Mouse (Mus musculus) T-helper 17 cell (primary cell): ENCODE results near the gene Cnnm2.
"Not testable (repeated sequence)": the region's sequence is repeated elsewhere in the genome, so short reads cannot be mapped to it uniquely, and the experiment has no call there.

Experiments
- in situ Hi-C, 2 experiments: fragments of 300-600 bp; cut with MboI, MseI; formaldehyde crosslinking; loops; 1 replicate in 1 of 2; 2 replicates in 1 of 2; pipeline ENCODE4 v1.15.1; 2025; ENCODE audit warnings: high pct_unique_total_duplicates in 2 of 2

The Cnnm2 gene

DNA sequence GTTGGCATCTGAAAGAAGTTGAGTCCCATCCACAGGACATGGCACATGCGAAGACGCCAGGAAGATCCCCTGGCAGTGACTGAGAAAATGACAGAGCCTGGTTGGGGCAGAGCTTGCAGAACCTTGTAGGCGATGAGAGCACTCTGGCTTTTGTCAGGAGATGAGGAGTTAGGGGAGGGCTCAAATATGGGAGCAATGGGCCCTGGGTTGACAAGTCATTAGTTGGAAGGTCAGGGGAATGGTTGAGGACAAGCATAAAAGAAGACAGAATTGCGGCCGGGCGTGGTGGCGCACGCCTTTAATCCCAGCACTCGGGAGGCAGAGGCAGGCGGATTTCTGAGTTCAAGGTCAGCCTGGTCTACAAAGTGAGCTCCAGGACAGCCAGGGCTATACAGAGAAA is 1.5 kb upstream of the Cnnm2 start:
- in situ Hi-C loops = loop anchor here (5.0 kb wide), 4 partner anchors 107 to 232 kb away; no protein-coding TSS in a partner anchor

DNA sequence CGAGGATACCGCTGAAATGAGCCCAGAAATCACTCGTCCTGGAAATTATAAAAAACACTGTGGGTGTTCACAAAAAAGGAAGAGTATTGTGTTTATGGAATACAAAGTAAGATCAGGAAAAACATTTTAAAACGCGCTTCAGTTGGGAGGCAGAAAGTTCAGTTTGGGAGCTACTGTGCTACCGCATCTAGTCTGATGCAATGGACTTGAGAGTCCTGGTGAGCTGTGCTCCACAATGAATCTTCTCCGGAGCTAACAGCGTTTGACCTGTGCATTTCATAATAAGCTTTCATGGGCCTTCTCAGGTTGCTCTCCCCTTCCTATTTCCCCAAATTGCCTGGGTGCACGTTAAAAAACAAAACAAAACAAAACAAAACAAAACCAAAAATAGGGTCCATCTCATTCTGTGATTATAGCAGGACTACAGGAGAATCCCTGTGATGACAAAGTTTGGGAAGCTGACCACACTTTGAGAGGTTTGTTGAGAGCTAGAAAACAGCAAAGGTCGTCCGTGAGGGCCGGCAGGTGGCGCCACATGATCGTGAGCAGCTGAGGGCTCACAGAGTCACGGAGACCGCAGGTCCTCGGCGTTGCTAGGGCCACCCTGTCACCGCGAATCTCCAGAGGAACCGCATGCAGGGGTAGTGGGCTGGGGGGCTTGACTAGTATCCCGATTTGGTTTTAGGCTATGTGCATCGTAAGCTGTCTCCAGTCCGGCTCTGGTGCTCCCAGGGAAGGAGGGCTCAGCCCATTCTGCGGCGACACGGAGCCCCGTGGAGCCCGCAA is 828 bp upstream of the Cnnm2 start:
- in situ Hi-C loops = loop anchor here (5.0 kb wide), 4 partner anchors 107 to 232 kb away; no protein-coding TSS in a partner anchor

DNA sequence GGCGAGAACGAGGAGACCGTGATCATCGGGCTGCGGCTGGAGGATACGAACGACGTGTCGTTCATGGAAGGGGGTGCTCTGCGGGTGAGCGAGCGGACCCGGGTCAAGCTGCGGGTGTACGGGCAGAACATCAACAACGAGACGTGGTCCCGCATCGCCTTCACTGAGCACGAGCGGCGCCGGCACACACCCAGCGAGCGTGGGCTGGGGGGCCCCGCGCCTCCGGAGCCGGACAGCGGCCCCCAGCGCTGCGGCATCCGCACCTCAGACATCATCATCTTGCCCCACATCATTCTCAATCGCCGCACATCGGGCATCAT is 535 bp downstream of the Cnnm2 start:
- in situ Hi-C loops = loop anchor here (5.0 kb wide), 4 partner anchors 105 to 230 kb away; no protein-coding TSS in a partner anchor

DNA sequence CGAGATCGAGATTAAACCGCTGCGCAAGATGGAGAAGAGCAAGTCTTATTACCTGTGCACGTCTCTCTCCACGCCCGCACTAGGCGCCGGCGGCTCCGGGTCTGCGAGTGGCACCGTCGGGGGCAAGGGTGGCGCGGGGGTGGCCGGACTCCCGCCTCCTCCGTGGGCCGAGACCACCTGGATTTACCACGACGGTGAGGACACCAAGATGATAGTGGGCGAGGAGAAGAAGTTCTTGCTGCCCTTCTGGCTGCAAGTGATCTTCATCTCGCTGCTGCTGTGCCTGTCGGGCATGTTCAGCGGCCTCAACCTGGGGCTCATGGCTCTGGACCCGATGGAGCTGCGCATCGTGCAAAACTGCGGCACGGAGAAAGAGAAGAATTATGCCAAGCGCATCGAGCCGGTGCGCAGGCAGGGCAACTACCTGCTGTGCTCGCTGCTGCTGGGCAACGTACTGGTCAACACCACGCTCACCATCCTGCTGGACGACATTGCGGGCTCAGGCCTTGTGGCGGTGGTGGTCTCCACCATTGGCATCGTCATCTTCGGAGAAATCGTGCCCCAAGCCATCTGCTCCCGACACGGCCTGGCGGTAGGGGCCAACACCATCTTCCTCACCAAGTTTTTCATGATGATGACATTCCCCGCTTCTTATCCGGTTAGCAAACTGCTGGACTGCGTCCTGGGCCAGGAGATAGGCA is 1.0 kb downstream of the Cnnm2 start:
- in situ Hi-C loops = loop anchor here (5.0 kb wide), 4 partner anchors 105 to 230 kb away; no protein-coding TSS in a partner anchor

DNA sequence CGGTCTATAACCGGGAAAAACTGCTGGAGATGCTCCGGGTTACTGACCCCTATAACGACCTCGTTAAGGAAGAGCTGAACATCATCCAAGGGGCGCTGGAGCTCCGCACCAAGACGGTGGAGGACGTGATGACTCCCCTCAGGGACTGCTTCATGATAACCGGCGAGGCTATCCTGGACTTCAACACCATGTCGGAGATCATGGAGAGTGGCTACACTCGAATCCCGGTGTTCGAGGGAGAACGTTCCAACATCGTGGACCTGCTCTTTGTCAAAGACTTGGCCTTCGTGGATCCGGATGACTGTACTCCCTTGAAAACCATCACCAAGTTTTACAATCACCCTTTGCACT is 1.6 kb downstream of the Cnnm2 start:
- in situ Hi-C loops = loop anchor here (5.0 kb wide), 4 partner anchors 104 to 229 kb away; no protein-coding TSS in a partner anchor

DNA sequence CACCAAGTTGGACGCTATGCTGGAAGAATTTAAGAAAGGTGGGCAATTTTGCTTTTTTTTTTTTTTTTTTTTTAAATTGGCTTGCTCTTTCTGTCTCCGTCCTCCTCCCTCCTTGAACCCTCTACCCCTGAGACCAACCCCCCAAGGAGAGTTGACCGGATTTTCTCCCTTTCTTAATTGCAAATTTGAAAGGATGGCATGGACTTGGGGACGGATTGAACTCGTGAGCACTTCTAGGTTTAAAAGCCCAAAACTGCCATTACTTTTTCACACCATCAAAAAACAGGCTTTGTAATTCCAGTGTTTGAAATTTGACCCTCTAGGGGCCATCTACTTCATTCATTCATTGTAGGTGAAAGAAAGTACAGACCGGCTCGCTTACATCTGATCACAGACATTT is 2.0 kb downstream of the Cnnm2 start:
- in situ Hi-C loops = loop anchor here (5.0 kb wide), 4 partner anchors 104 to 229 kb away; no protein-coding TSS in a partner anchor

DNA sequence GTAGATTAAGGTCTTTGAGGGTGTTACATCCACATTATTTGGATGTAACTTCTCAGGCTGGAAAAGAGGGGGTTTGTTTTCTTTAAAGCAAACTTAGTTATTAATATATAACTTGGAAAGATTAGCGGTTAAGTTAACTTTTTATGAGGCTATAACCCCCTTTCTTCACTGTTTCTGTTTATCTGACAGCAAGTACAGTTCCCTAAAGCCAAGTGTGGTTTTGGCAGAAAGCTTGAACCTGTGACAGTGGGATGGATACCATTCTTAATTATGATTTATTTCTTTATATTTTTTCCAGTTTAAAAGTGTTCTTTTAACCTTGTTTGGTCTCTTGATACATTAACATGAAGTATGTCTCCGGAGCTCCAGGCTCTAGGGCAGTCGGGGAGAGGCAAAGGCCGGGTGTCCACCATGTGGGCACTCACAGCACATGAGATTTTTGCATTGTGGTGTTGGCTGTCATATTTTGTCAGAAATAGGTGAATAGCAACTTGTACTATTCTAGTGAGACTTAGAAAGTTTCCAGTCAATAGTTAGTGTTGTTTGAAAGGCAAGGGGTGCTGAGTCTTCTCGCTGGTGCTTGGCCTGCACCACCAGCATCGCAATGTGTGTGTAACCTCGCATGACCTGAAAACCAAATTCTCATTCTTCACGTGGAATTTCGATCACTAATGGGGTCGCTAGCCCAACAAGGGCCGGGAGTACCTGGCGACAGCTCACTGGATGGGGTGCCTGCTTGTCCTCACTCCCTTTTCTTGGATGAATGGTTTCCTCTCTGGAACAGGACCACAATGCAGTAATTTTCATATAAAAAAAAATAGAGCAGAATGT is 2.8 kb downstream of the Cnnm2 start:
- in situ Hi-C loops = loop anchor here (5.0 kb wide), 4 partner anchors 103 to 228 kb away; no protein-coding TSS in a partner anchor

DNA sequence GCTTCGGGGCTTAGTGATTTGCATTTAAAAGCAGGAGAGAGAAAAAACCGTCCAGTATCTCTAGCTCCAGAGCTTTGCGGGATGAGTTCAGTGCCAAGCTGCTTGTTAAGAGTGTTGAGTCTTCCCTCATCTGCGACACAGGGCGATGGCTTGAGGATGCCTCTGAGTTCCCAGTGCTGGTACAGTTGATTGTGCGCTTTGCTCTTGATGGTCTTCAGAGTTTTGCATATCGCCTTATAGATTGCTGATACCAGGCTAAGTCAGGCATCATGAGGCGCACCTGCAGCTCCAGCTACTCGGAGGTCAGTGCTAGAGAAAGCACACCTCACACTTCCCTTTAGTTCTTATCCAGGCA is 3.3 kb downstream of the Cnnm2 start:
- in situ Hi-C loops = loop anchor here (5.0 kb wide), 4 partner anchors 103 to 228 kb away; no protein-coding TSS in a partner anchor

DNA sequence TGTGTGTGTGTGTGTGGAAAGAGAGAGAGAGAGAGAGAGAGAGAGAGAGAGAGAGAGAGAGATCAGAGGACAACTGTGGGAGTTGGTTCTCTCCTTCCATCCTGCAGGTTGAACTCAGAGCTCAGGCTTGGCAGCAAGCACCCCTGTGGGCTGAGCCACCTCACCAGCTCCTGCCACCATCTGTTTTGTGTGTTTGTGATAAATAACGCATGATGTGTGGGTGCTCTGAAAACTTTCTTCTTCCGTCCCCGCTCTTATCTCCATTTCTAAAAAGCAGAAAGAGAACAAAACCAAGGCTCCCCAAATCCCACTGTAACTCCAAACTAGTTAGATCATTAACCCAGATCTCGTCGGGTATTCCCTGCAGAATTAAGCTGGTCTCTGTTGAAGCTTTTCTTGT is 4.7 kb downstream of the Cnnm2 start:
- in situ Hi-C loops = no loop called here

DNA sequence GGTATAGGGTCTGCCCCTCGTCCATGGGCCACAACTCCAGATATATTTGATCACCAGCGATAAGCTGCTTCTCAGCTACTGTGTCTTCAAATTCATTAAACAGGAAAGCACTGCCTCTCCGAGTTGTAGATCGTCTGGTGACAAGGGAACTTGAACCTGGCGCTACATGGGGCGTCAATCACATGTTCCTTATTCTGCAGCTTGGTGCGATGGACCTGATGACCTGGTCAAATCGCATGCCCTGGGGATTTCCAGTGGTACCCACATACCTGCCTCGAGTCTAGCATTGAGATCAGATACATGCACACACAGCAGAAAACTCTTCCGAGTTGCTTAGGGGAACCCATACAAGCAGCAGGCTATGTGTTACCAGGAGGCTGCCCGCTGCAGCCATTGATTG is 8.4 kb downstream of the Cnnm2 start:
- in situ Hi-C loops = loop anchor here in 1 of 2 experiments (5.0 kb wide), 1 partner anchor 1232 kb away; no protein-coding TSS in a partner anchor

DNA sequence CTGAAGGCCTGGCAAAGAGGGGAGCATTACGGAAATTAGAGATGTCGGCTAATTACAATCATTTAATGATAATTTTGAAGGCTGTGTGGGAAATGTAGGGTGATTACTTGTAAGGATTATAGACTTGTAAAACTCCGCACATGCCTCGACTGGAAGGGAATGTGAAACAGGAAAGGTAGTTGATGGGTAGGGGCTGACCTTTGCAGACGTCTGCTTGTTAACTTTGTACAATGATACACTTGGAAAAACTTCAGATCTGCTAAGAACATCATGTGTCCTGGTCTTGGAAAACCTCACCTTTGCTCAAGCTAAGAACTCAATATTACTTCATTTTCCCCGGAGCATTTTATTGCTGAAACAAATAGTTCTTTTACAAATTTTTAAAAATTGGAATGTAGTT is 10.4 kb downstream of the Cnnm2 start:
- in situ Hi-C loops = loop anchor here in 1 of 2 experiments (5.0 kb wide), 1 partner anchor 1234 kb away; no protein-coding TSS in a partner anchor

DNA sequence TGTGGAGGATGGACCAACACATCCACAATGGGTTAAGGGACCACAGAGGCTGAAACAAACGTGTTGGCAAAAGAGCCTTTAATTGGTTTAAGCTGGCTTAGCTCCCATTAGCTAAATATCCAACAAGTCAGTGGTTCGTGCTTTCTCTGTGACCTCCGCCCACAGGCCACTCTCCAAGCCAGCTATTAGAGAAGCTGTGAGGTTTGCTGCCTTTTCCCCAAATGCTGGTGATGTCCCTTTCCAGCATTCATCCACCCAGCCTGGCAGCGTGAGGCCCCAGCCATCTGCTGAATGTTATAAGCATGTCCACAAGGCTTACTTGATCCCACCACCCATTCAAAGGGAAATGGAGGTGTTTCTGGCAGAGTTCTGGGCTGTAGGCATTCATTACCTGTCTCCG is 15.0 kb downstream of the Cnnm2 start:
- in situ Hi-C loops = no loop called here

DNA sequence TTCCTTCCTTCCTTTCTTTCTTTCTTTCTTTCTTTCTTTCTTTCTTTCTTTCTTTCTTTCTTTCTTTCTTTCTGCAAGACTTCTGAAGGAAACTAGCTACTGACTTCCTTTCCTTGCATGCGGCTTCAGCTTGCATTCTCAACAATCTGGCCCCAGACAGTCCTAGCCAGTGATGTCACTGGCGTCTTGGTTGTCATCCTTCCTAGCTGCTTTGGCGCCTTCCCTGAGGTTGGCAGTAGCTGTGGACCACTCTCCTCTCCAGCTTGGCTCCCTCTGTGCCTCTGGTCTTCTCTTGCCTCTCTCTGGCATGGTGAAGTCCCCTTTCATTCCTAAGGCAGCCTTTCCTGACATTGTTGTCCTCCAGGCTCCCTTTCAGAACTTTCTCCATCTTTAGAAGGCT is 15.5 kb downstream of the Cnnm2 start:
- in situ Hi-C loops = no loop called here

DNA sequence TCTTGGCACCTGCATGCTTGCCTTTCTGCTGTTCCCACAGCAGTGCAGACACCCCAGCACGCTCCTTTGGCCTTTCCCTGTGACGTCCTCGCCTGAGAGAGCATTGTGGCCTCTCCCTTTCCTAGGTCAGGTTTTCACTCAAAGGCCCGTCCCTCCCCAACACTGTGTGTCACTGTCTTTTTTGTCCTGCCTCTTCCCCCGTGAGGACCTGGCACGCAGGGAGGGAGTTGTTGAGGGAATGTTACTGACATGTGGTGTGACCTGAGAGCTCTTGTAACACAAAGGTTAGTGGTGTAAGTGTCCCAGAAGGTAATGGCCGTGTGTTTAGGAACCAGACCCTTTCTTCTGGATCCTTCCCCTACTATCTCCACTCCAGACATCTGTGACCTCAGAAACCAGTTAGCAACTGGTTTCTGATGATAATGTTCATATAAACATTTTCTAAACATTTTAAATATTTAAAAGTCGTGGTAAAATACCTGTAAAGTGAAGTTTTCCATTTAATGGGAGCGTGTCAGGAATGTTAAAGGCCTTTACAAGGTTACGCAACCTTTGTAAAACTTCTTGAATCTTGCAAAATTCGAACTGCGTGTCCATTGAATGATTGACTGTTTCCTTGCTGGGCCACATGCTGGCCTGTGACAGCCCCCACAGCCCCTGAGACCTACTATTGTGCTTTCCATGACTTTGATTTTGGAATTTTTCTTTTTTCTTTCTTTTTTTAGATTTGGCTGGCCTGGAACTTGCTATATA is 16.7 kb downstream of the Cnnm2 start:
- in situ Hi-C loops = no loop called here

DNA sequence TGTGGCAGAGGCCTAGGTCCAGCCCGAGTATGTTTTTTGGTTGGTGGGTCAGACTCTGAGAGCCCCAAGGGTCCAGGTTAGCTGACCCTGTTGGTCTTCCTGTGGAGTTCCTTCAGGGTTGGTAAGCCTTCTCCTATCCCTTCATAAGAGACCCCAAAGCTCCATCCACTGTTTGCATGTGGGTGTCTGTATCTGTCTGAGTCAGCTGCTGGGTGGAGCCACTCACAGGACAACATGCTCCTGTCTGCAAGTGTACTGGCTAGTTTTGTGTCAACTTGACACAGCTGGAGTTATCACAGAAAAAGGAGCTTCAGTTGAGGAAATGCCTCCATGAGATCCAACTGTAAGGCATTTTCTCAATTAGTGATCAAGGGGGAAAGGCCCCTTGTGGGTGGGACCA is 17.7 kb downstream of the Cnnm2 start:
- in situ Hi-C loops = not testable (repeated sequence)

DNA sequence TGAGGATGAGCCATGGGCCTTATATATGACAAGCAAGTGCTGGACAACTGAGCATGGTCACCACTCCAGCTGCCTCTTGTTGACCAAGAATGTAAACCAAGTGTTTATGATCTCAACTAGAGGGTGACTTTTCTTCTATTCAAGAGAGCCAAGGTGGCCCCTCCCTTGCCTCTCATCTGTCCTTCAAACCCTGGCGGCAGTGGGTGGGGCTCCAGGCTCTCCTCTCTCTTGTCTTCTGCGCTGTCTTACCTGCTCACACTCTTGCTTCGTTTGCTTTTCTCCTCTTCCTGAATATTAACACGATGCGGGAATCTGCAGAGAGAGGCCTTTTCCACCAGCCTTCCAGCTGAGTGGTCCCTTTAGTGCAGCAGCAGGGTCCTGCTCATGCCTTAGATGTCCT is 22.6 kb downstream of the Cnnm2 start:
- in situ Hi-C loops = loop anchor here in 1 of 2 experiments (10.0 kb wide), 1 partner anchor 61 kb away; no protein-coding TSS in a partner anchor

DNA sequence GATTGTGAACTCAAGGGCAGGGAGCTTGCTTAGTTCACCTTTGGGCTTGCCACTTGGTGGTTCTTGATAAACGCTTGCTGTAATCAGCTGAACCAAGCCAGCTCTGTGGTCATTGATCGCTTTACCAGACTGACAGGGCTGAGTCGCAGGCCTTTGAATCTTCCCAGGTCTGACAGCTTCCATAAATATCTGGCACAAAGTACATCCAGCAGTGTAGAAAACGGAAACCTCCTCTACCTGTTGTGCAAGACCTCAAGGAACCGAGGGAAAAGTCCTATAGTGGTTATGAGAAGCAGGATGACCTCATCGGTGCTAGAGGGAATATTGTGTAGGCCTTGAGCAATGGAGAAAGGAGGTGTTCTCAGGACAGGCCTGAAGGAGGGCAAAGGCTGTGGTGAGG is 23.1 kb downstream of the Cnnm2 start:
- in situ Hi-C loops = loop anchor here in 1 of 2 experiments (10.0 kb wide), 1 partner anchor 60 kb away; no protein-coding TSS in a partner anchor

DNA sequence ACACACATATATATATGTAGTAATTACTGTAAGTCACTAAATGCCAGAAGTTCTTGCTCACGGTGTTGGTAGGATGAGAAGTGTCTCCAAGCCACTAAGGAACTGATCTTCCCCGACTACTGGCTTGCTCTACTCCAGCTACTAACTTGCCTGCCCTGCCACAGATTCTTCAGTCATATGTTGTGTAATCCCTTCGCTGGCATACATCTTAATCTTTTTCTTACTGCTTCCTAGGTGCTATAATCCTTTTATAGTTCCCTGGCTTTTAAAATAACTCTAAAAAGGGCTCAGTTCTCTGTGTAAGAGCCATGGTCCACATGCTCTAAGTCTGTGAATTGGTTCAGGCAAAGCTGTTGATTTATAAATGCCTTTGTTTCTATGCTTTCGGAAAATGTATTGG is 24.2 kb downstream of the Cnnm2 start:
- in situ Hi-C loops = loop anchor here in 1 of 2 experiments (10.0 kb wide), 1 partner anchor 59 kb away; no protein-coding TSS in a partner anchor

DNA sequence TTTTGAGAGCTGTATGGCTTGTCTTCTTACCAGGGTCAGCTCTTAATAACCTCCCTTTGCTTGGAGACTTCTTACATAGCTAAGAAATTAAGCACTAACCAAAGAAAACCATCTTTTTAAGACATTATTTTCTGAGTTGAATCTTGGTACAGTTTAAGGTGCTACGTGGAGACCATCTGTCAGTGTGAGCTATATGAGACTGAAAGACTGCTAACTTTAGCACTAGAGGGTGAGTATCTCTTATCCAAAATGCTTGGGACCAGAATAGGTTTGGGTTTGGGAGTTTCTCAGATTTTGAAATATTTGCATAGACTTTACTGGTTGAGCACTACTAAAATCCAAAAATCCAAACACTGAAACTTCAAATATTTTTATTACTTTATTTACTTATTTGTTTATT is 28.4 kb downstream of the Cnnm2 start:
- in situ Hi-C loops = loop anchor here in 1 of 2 experiments (10.0 kb wide), 1 partner anchor 55 kb away; no protein-coding TSS in a partner anchor

DNA sequence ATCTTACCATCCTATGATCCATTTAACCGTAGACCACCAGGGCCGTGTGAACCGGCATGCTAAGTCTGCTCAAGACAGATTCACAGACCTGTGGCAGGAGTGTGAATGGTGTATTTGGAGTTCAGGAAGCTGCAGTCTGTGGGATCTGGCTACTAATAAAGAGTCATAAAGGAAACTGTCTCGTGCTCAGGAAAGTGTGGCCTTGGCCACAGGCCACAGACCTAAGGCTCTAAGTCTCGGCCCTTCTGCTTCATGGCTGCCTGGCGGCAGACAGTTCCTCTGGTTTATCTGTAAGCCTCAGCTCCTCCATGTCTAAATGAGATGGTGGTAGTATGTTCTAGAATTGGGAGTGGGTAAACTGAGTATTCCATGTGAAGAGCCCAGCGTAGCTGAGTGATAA is 30.0 kb downstream of the Cnnm2 start:
- in situ Hi-C loops = no loop called here

DNA sequence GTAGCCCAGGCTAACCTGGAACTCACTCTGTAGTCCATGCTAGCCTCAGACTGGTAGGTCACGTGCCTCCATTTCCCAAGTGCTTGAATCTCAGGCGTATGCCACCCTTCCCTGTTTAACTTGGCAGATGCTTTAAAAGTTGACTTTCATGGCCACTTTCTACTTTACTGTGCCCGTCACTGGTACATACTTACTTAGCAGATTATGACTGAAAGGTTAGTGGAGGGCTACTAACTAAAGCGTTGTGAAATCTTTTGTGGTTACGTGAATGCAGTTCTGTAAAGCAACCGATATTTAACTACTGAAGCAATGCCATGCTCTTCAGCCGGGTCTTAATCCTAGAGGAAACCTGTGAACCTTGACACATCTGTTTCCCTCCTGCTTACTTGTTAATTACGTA is 30.5 kb downstream of the Cnnm2 start:
- in situ Hi-C loops = no loop called here
